Mouse (Mus musculus) testis, postnatal 14 days (tissue): ENCODE measurements around the gene Pcbp2.

ENCODE experiments used
- DNase-seq: peaks from one replicate; pipeline ENCODE4 v3.0.0; 2021; ENCODE audit warnings: low spot score

The Pcbp2 gene

DNA sequence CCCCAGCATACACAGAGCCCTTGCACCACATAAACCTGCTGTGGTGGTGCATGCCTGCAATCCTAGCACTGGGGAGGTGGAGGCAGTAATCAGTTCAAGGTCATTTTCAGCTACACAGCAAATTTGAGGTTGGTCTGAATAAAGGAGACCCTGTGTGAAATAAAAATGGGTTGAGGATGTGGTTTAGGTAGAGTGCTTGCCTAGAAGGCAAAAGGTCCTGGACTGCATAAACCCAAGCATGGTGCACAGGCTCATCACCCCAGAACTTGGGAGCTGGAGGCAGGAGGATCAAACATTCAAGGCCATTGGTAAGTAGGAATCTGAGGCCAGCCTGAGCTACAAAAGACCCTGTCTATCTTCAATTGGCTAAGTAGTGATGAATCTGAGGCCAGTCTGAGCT is 37.2 kb downstream of the Pcbp2 start:
- DNase-seq = no peak

- DNase-seq = no peak
Measured at GRCm38 (mm10) chr15:102508336-102508735, 38.0 kb downstream of the Pcbp2 start.

- DNase-seq = peak; percentile 21
Measured at GRCm38 (mm10) chr15:102510110-102510509, 39.8 kb downstream of the Pcbp2 start.

DNA sequence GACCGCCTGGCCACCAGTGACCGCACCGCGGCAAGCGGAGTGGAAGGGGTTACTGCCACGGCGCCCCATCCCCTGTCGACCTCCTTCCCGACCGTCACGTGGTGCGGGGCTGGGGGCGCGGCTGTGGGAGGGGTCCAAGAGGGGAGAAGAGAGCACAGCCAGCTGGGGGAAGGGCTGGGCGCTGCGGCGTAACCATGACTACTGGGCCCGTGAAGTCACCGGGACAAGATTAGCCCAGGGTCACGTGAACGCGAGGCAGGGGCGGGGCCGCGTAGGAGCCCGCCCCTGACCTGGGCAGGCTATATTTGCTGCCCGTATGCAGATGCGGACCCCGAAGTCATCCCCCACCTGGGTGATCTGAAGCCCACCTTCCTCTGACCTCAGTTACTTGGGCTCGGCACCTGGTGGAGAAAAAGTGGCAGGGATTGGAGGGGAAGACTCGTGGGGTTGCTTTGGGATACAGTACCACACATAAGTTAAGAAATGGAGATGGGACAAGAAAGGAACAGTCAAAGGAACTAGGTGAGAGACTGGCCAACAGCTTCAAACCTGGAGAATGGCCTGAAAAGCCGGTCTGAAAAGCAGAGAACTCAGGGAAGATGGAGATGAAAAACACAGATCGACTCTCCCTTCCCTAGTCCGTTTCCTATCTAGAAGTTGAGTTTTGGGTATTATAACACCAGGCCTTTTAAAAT is 40.4 kb downstream of the Pcbp2 start:
- DNase-seq = peak; percentile 87

- DNase-seq = peak; percentile 20
Measured at GRCm38 (mm10) chr15:102511285-102511833, 41.0 kb downstream of the Pcbp2 start.

- peak; percentile 15 for DNase-seq
Measured at GRCm38 (mm10) chr15:102512010-102512409, 41.7 kb downstream of the Pcbp2 start.

- no peak for DNase-seq
Measured at GRCm38 (mm10) chr15:102512471-102512870, 42.1 kb downstream of the Pcbp2 start.

DNA sequence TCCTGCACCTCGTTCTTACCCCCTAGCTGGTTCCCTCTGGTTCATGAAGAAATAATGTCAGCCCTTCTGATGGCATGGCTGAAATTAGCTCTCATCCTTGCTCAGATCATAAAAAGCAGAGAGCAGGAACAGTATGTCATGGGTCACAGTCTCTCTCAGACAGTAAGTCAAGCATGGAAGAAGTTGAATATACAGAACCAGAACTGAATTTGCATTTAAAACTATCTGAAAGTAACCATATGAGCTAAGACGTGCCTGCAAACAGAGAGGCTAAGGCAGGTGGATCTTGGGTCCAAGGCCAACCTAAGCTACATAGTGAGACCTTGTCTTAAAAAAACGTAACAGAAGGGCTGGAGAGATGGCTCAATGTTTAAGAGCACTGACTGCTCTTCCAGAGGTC is 42.7 kb downstream of the Pcbp2 start:
- no peak for DNase-seq

GRCm38 (mm10) chr15:102515261-102515660 is 44.9 kb downstream of the Pcbp2 start:
- no peak for DNase-seq

DNA sequence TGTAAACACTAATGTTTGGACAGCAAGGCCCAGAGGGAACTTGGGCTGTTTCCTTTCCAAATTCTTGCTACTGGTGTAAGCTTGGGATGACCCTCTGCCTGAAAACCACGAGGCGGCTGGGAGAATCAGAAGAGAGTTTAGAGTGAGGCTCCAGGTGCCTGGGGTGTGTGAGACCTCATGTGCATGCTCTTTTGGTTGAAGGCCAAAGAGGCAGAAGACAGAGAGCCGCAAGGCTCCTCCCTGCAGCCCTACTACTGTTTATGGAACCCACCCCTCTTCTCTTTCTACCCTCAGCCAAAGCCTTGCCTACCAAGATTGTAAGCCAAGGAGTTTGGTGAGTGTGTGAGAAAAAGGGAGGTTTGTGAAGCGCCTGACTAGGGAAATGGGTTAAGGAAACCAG is 45.5 kb downstream of the Pcbp2 start:
- DNase-seq = no peak

DNA sequence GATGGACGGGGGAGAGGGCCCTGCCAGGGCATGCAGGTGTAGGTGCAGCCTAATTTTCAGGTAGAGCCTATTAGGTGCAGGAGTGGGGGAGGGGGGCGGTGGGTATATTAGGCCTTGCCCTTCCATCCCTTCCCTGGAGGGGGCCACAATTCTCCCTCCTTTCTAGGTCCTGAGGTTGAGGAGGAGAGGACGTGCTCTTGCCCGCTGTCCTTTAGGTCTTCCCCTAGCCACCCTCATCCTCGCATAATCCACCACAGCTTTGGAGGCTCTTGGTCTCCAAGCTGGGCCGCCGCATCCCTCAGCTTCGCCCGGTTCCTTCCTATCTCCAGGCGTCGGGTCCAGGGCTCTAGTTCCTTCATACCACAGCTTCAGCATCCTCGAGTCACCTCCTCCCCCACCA is 46.0 kb downstream of the Pcbp2 start:
- DNase-seq = no peak

GRCm38 (mm10) chr15:102516728-102517404 is 46.5 kb downstream of the Pcbp2 start, which contains the start of gene Map3k12:
Gene Map3k12 (minus strand): TSS chr15:102517064.
- peak; percentile 69 for DNase-seq

DNA sequence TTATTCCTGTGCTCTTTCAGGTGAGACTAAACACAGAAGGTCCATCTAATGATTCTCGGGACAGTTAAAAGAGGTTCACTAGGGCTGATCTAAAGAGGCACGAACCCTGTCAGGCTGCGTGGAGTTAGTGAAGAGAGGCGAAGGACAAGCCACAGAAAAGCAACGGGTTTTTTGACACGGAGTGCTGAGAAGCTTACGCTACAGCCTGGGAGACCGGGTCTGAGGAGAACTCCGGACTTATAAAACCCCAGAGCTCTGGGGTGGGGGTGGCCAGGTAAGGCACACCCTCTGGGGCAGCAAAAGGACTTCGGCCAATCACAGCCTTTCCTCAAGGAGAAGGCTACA is 47.3 kb downstream of the Pcbp2 start:
- DNase-seq = no peak

DNA sequence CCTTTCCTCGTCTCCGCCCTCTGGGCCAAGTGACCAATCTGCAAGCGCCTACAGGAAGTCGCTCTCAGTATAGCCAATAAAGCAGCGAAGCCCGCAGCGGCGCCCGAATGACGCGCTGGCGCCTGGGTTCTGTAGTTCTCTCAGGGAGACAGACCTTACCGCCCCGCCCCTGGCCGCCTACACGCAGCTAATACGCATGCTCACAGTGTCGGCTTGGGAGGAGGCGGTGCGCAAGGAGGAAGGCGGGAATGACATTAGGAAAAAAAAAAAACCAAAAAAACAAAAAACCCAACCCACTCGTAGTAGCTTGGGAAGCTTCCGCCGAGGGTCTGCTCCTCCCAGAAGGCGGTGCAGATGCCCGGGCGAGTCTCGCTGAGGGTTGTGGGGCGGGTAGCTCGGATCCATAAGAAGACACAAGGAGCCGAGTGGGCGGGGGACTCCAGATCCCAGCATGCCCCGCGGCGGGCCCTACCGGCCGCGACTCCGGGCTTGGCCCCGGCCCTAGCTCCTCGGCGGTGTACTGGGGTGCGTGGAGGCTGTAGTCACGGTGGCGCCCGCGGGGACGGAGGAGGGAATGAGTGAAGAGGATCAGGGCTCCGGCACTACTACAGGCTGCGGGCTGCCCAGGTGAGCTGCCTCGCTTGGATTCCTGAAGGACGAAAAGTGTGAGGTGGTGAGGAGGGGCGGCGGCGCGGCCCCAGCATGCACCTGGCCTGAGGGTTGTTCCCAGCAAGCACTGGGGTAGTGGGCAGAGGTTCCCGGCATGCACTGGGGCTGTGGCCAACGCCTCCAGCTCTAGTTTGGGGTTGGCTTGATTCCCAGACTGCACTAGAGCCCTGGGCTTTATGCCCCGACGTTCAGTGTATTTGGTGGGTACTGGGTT is 47.9 kb downstream of the Pcbp2 start, which contains the start of gene Tarbp2:
Gene Tarbp2 (plus strand): TSS at position 217 of the 883 bp plus-strand sequence.
- peak; percentile 100 for DNase-seq

DNA sequence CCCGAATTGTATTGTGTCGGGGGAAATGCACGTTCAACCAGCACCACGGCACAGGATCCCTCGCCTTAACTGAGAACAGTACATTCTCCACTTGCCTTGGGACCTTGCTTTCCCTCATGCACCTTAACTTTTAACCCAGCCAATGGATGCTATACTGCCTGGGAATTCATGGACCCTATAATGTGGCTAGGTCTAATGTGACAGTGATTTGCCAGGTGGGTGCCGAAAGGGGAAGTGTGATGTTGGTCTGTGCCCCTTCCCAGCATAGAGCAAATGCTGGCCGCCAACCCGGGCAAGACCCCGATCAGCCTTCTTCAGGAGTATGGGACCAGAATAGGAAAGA is 48.5 kb downstream of the Pcbp2 start:
- DNase-seq = no peak

GRCm38 (mm10) chr15:102519211-102520141 is 49.1 kb downstream of the Pcbp2 start:
- DNase-seq = no peak

GRCm38 (mm10) chr15:102520416-102520815 is 50.1 kb downstream of the Pcbp2 start:
- no peak for DNase-seq

GRCm38 (mm10) chr15:102521480-102521879 is 51.1 kb downstream of the Pcbp2 start:
- DNase-seq = no peak

GRCm38 (mm10) chr15:102524892-102525485 is 54.6 kb downstream of the Pcbp2 start, which contains the start of gene Npff:
Gene Npff (minus strand): TSS chr15:102524942.
- DNase-seq = no peak

DNA sequence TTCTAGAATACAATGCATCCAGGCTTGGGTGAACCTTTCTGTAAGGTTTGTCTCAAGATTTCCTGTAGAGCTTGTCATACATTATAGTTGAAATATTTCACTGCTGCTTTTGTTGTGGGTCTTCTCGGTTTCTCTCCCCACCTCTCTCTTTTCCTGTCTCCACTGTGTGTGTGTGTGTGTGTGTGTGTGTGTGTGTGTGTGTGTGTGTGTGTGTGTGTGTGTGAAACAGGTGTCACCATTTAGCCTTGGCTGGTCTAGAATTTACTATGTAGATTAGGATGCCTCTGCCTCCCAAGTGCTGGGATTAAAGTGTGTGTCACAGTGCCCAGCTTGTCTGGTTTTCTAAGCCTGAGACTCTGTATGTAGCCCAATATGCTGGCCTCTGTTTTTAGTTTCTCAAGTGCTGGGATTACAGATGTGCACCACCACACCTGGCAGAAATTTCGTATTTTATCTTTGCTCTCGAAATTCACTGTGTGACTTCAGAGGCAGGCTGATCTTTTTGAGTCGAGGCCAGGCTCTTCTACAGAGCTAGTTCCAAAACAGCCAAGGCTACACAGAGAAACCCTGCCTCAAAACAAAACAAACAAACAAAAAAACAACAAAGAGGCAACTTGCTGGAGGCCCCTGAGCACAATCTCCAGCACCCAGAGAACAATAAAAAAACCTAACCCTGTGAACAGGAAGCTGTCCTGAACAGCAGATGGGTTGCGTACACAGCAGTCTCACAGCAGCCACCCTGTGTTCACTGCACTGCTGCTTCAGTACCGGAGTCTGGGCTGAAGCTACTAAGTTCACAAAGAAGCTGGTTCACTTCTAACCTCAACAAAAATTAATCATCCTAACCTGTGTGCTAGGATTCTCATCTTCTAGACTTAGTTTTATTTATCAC is 56.0 kb downstream of the Pcbp2 start:
- no peak for DNase-seq
